Mouse (Mus musculus) kidney, embryonic 14.5 days (tissue): ENCODE results near the gene Rph3a. TPM values are rescaled to one million over a fixed set of nuclear protein-coding genes. Genes with fewer than 3 reads are reported as not detected.
"Not testable (repeated sequence)": the region's sequence is repeated elsewhere in the genome, so short reads cannot be mapped to it uniquely, and the experiment has no call there.

Source experiments
- ATAC-seq: fragments of 200-750 bp; cut with Nextera tagmentation; 2 replicates; pipeline ENCODE4 v1.8.0; 2017; ENCODE audit warnings: moderate number of reproducible peaks, mild to moderate bottlenecking, moderate TSS enrichment, moderate library complexity; ENCODE audit not compliant: low FRiP score, low TSS enrichment
- H3K27ac ChIP-seq: fragments of 300-500 bp; sonication (generic); 2 replicates; pipeline ENCODE4 v1.5.1; 2014; ENCODE audit warnings: low read depth, mild to moderate bottlenecking, low read length, moderate library complexity, mixed read lengths
- H3K27me3 ChIP-seq: fragments of 300-500 bp; sonication (generic); 2 replicates; pipeline ENCODE4 v1.6.1; 2014; ENCODE audit warnings: mild to moderate bottlenecking, low read length; ENCODE audit not compliant: control insufficient read depth, insufficient read depth
- H3K36me3 ChIP-seq: fragments of 300-500 bp; sonication (generic); 2 replicates; pipeline ENCODE4 v1.6.1; 2014; ENCODE audit warnings: low read length, mixed read lengths; ENCODE audit not compliant: control insufficient read depth, insufficient read depth
- H3K4me1 ChIP-seq: fragments of 300-500 bp; sonication (generic); 2 replicates; pipeline ENCODE4 v1.6.1; 2014; ENCODE audit warnings: low read length, mixed read lengths; ENCODE audit not compliant: control insufficient read depth, insufficient read depth
- H3K4me2 ChIP-seq: fragments of 300-500 bp; sonication (generic); replicated peaks from 2 replicates; pipeline ENCODE4 v1.6.1; 2014; ENCODE audit warnings: low read depth, mild to moderate bottlenecking, low read length
- H3K4me3 ChIP-seq: fragments of 300-500 bp; sonication (generic); 2 replicates; pipeline ENCODE4 v1.5.1; 2014; ENCODE audit warnings: mild to moderate bottlenecking, low read length
- H3K9ac ChIP-seq: fragments of 300-500 bp; sonication (generic); 2 replicates; pipeline ENCODE4 v1.6.1; 2014; ENCODE audit warnings: low read depth, mild to moderate bottlenecking, low read length, moderate library complexity
- H3K9me3 ChIP-seq: fragments of 300-500 bp; sonication (generic); 2 replicates; pipeline ENCODE4 v1.6.1; 2016; ENCODE audit warnings: low read length; ENCODE audit not compliant: control insufficient read depth
- WGBS: fragments of 180-500 bp; shearing (Covaris S2); extraction: QIAGEN DNeasy Blood & Tissue Kit; methylation state at CpG from one replicate; pipeline ENCODE4 v1.1.7; 2014; 5-methylcytosine and 5-hydroxymethylcytosine counted together
- polyA plus RNA-seq: library from polyadenylated mRNA; unstranded; fragments of >200 nt; fragmentation: Nextera tagmentation; extraction: Ambion mirVana; gene quantifications from 2 replicates; pipeline ENCODE4 v1.2.1, GENCODE M21; 2014

The Rph3a gene
- polyA plus RNA-seq, 1 experiment from 2014 or later: not detected

DNA sequence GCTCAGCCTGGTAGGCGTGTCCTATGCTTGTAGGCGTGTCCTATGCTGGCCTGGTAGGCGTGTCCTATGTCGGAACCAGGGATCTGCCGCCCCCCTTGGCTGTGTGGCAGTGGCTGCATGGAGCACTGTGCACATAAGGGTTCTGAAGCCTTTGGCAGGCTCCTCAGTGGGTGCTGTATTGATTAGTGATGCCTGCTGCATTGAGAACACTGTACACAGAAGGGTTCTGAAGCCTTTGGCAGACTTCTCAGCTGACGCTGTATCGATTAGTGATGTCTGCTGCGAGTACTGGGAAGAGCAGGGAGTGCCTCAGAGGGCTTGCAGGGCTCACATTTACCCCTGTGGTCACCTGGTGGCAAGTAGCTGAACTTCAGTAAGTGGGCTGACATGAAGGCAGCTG lies 71.3 kb downstream of the Rph3a start:
- H3K27ac ChIP-seq: no peak overlapping the region
- no peaks in the 10 kb centered on the region for H3K27me3 ChIP-seq
- H3K4me2 ChIP-seq: no peak overlapping the region
- H3K9me3 ChIP-seq: no peaks in the 10 kb centered on the region
- no peak for ATAC-seq
- H3K9ac ChIP-seq: no peak overlapping the region
- 56% methylated on average over 8 of the region's 8 CpGs for WGBS
- no peaks in the 10 kb centered on the region for H3K4me1 ChIP-seq
- no peaks in the 10 kb centered on the region for H3K36me3 ChIP-seq
- no peak overlapping the region for H3K4me3 ChIP-seq

GRCm38 (mm10) chr5:120937841-120938240 lies 72.1 kb downstream of the Rph3a start:
- no peaks in the 10 kb centered on the region for H3K36me3 ChIP-seq
- no peaks in the 10 kb centered on the region for H3K4me1 ChIP-seq
- ATAC-seq: no peak
- H3K4me2 ChIP-seq: no peak overlapping the region
- no peaks in the 10 kb centered on the region for H3K27me3 ChIP-seq
- 77% methylated on average over 4 of the region's 4 CpGs for WGBS
- H3K9ac ChIP-seq: no peak overlapping the region
- H3K9me3 ChIP-seq: no peaks in the 10 kb centered on the region
- H3K4me3 ChIP-seq: no peak overlapping the region
- H3K27ac ChIP-seq: no peak overlapping the region

DNA sequence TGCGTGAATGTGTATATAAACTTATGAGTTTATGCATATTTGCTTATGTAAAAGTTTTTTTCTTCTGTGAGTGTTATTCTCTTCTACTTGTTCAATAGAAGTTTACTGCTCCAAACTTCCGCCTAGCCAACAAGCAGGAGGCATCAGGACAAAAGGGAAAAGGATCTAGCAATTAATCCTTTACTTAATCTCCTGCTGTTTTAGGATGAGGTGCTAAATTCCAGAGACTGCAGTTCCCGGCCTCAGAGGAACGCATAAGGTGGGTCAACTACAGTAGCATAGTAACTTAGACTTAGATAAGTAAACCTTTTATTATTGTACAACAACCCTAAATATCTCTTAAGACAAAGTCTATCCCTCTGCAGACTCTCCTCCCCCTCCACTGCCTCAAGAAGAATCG lies 75.9 kb downstream of the Rph3a start:
- Histone ChIP-seq H3K27me3 (no peaks in the 10 kb centered on the region), H3K9ac (no peak overlapping the region), H3K4me3 (no peak overlapping the region), H3K4me1 (no peaks in the 10 kb centered on the region), H3K36me3 (no peaks in the 10 kb centered on the region), H3K27ac (no peak overlapping the region), H3K9me3 (no peaks in the 10 kb centered on the region), H3K4me2 (no peak overlapping the region)
- ATAC-seq: no peak
- WGBS: 20% methylated on average over 5 of the region's 5 CpGs

DNA sequence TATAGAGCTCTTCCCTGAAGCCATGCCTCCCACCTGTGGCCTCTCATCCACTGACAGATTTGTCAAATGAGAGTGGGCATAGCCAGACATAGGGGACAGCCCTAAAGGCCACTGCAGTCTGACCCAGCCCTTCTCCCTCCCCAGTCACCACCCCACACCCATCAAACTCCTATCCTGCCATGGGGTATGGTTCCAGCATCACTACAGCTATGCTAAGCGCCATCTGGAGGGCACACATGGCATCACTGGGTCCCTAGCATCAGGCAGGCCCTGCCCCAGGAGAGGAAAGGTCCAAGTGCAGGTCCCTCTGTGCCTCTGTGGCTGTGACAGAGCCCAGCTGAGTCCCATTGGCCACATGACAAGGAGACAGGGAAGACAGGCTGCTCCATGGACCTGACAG lies 82.9 kb downstream of the Rph3a start:
- no peaks in the 10 kb centered on the region for H3K36me3 ChIP-seq
- H3K4me2 ChIP-seq: no peak overlapping the region
- ATAC-seq: no peak
- H3K4me3 ChIP-seq: no peak overlapping the region
- no peaks in the 10 kb centered on the region for H3K27me3 ChIP-seq
- no peaks in the 10 kb centered on the region for H3K9me3 ChIP-seq
- H3K27ac ChIP-seq: no peak overlapping the region
- 18% methylated on average over 1 of the region's 1 CpGs for WGBS
- no peaks in the 10 kb centered on the region for H3K4me1 ChIP-seq
- H3K9ac ChIP-seq: no peak overlapping the region

DNA sequence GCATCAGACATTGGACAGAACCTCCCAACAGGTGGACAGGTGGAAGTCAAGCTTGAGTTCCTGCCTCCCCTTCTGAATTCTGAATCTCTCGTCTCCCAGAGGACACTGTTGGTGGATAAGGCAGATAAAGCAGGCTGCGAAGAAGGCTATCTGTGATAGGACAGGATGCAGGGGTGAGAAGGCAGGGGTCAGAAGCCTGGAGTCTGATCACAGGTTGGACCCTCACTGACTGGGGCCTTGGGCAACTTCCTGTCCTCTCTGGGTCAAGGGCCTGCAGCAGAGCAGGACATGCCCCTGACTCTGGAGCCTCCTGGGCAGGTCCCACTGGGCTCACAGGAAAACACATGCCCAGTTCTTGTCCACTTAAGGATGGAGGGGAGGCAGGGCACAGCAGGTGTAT lies 83.6 kb downstream of the Rph3a start:
- not testable (repeated sequence) for H3K9ac ChIP-seq, H3K4me3 ChIP-seq, H3K4me1 ChIP-seq, H3K27ac ChIP-seq, H3K36me3 ChIP-seq, H3K9me3 ChIP-seq, ATAC-seq, H3K27me3 ChIP-seq, H3K4me2 ChIP-seq
- WGBS: 62% methylated on average over 2 of the region's 2 CpGs

DNA sequence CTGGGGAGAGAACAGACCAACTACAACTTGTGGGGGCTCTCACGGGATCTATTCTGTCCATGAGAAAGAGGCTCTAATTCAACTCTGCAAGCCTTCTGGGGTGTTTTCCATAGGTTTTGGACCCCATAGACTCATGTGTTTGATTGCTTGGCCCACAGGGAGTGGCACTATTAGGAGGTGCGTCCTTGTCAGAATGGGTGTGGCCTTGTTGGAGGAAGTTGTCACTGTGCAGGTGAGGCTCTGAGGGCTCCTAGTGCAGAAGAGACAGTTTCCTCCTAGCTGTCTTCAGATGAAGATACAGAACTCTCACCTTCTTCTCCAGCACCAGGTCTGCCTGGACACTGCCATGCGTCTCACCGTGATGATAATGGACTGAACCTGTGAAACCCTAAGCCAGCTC lies 85.4 kb downstream of the Rph3a start:
- not testable (repeated sequence) for H3K4me1 ChIP-seq, H3K4me2 ChIP-seq, H3K9me3 ChIP-seq, H3K27ac ChIP-seq, ATAC-seq, H3K9ac ChIP-seq, H3K4me3 ChIP-seq, H3K27me3 ChIP-seq, H3K36me3 ChIP-seq
- 79% methylated on average over 4 of the region's 4 CpGs for WGBS

- H3K27me3 ChIP-seq: no peaks in the 10 kb centered on the region
- no peak for ATAC-seq
- H3K4me1 ChIP-seq: no peaks in the 10 kb centered on the region
- H3K9me3 ChIP-seq: no peaks in the 10 kb centered on the region
- WGBS: 60% methylated on average over 4 of the region's 4 CpGs
- no peak overlapping the region for H3K27ac ChIP-seq
- no peaks in the 10 kb centered on the region for H3K36me3 ChIP-seq
- no peak overlapping the region for H3K4me3 ChIP-seq
- no peak overlapping the region for H3K4me2 ChIP-seq
- H3K9ac ChIP-seq: no peak overlapping the region
These were observed 85.9 kb downstream of the Rph3a start for GRCm38 (mm10) chr5:120923969-120924368.

- Histone ChIP-seq H3K9ac (no peak overlapping the region), H3K4me3 (no peak overlapping the region), H3K36me3 (no peaks in the 10 kb centered on the region), H3K27ac (no peak overlapping the region), H3K9me3 (no peaks in the 10 kb centered on the region), H3K4me1 (no peaks in the 10 kb centered on the region), H3K27me3 (no peaks in the 10 kb centered on the region), H3K4me2 (no peak overlapping the region)
- 77% methylated on average over 3 of the region's 3 CpGs for WGBS
- ATAC-seq: no peak
These were observed 89.6 kb downstream of the Rph3a start for GRCm38 (mm10) chr5:120920296-120920695.

GRCm38 (mm10) chr5:120919156-120919935 lies 90.5 kb downstream of the Rph3a start:
- H3K4me2 ChIP-seq, H3K9me3 ChIP-seq, H3K27ac ChIP-seq, H3K4me1 ChIP-seq, H3K9ac ChIP-seq, H3K36me3 ChIP-seq, H3K27me3 ChIP-seq, H3K4me3 ChIP-seq, ATAC-seq: not testable (repeated sequence)
- WGBS: 67% methylated on average over 2 of the region's 2 CpGs
